Mouse (Mus musculus): ENCODE measurements at regions not wholly inside any gene's neighbourhood (a gene's known extent, or its start where the extent isn't known, plus 50 kb on each side); places are given as distances from the start of the nearest gene placed in this dataset.

GRCm38 (mm10) chr7:144993566-144993965 lies 53.8 kb upstream of the Ccnd1 start:
- no peak overlapping the region for H3K9ac ChIP-seq (ENCODE audit: control insufficient read depth, low read depth, low read length, poor library complexity, severe bottlenecking)

GRCm38 (mm10) chr7:144991760-144992159 lies 52.0 kb upstream of the Ccnd1 start:
- H3K27ac ChIP-seq (ENCODE audit: control insufficient read depth, low read depth, low read length) = no peak overlapping the region
- H3K79me2 ChIP-seq (ENCODE audit: control insufficient read depth, insufficient read depth, low read length, poor library complexity) = no peaks in the 10 kb centered on the region
- TF ChIP-seq NELFE (IDR thresholded peaks at IDR 0.05; ENCODE audit: low read depth, low read length) (no peak), MXI1 (IDR thresholded peaks at IDR 0.05; ENCODE audit: low read depth, low read length) (no peak), GATA1 (IDR thresholded peaks at IDR 0.05; ENCODE audit: low read depth, low read length) (no peak), CHD2 (IDR thresholded peaks at IDR 0.05; ENCODE audit: low read length) (no peak), CTCF (IDR thresholded peaks at IDR 0.05 in 2 of 3, conservative IDR thresholded peaks at IDR 0.05 in 1 of 3; ENCODE audit: control insufficient read depth in 1 of 3, insufficient read depth in 1 of 3, low read depth in 2 of 3, low read length in 3 of 3, poor library complexity in 1 of 3, severe bottlenecking in 1 of 3) (no peak), ELF1 (IDR thresholded peaks at IDR 0.05; ENCODE audit: low read depth, low read length) (no peak), MAZ (IDR thresholded peaks at IDR 0.05; ENCODE audit: low read depth, low read length) (no peak), MYC (IDR thresholded peaks at IDR 0.05; ENCODE audit: low read depth, low read length) (no peak), JUND (IDR thresholded peaks at IDR 0.05; ENCODE audit: low read depth, low read length) (no peak), TAL1 (IDR thresholded peaks at IDR 0.05; ENCODE audit: low read length) (no peak), MAFK (IDR thresholded peaks at IDR 0.05; ENCODE audit: borderline replicate concordance, low read depth, low read length) (no peak), MYB (IDR thresholded peaks at IDR 0.05; ENCODE audit: low read depth, low read length) (no peak), RAD21 (IDR thresholded peaks at IDR 0.05; ENCODE audit: low read depth, low read length) (no peak), ETS1 (IDR thresholded peaks at IDR 0.05; ENCODE audit: low read depth, low read length) (no peak), TCF12 (IDR thresholded peaks at IDR 0.05; ENCODE audit: low read depth, low read length) (no peak), EP300 (IDR thresholded peaks at IDR 0.05; ENCODE audit: low read depth in 1 of 2, low read length in 2 of 2) (no peak)
- H3K4me1 ChIP-seq (ENCODE audit: control insufficient read depth in 1 of 2, insufficient read depth in 2 of 2, low read length in 2 of 2) = no peaks in the 10 kb centered on the region
- no peaks in the 10 kb centered on the region for H3K36me3 ChIP-seq (ENCODE audit: control insufficient read depth in 1 of 2, insufficient read depth in 2 of 2, low read length in 2 of 2)
- no peaks in the 10 kb centered on the region for H3K27me3 ChIP-seq (ENCODE audit: control insufficient read depth in 1 of 2, insufficient read depth in 2 of 2, low read length in 2 of 2)
- H3K4me3 ChIP-seq (ENCODE audit: control insufficient read depth in 1 of 2, insufficient read depth in 1 of 2, low read depth in 2 of 2, low read length in 2 of 2) = no peak overlapping the region
- no peak overlapping the region for H3K9ac ChIP-seq (ENCODE audit: control insufficient read depth, low read depth, low read length, poor library complexity, severe bottlenecking)
- no peak for DNase-seq (ENCODE audit: low read depth, low spot score)
- H3K9me3 ChIP-seq (replicated peaks; ENCODE audit: insufficient read depth, low read length) = no peaks in the 10 kb centered on the region

More at GRCm38 (mm10) chr7:144993566-144993965, 53.8 kb upstream of the Ccnd1 start:
- no peaks in the 10 kb centered on the region for H3K4me1 ChIP-seq (ENCODE audit: control insufficient read depth in 1 of 2, insufficient read depth in 2 of 2, low read length in 2 of 2)
- H3K9me3 ChIP-seq (replicated peaks; ENCODE audit: insufficient read depth, low read length) = no peaks in the 10 kb centered on the region
- H3K79me2 ChIP-seq (ENCODE audit: control insufficient read depth, insufficient read depth, low read length, poor library complexity) = no peaks in the 10 kb centered on the region
- no peaks in the 10 kb centered on the region for H3K27me3 ChIP-seq (ENCODE audit: control insufficient read depth in 1 of 2, insufficient read depth in 2 of 2, low read length in 2 of 2)
- DNase-seq (ENCODE audit: low read depth, low spot score) = no peak
- no peak overlapping the region for H3K27ac ChIP-seq (ENCODE audit: control insufficient read depth, low read depth, low read length)
- no peak overlapping the region for H3K4me3 ChIP-seq (ENCODE audit: control insufficient read depth in 1 of 2, insufficient read depth in 1 of 2, low read depth in 2 of 2, low read length in 2 of 2)
- H3K36me3 ChIP-seq (ENCODE audit: control insufficient read depth in 1 of 2, insufficient read depth in 2 of 2, low read length in 2 of 2) = no peaks in the 10 kb centered on the region
- TF ChIP-seq NRF1 (IDR thresholded peaks at IDR 0.05; ENCODE audit: insufficient read depth, low read depth, low read length, poor library complexity, severe bottlenecking) = no peak
- TF ChIP-seq CHD2 (IDR thresholded peaks at IDR 0.05; ENCODE audit: low read length) = no peak
- TF ChIP-seq SMC3 (IDR thresholded peaks at IDR 0.05; ENCODE audit: low read depth, low read length) = no peak
- no peak for TF ChIP-seq RCOR1 (IDR thresholded peaks at IDR 0.05; ENCODE audit: low read depth, low read length)
- TF ChIP-seq EP300 (IDR thresholded peaks at IDR 0.05; ENCODE audit: low read depth in 1 of 2, low read length in 2 of 2) = no peak
- no peak for TF ChIP-seq USF1 (IDR thresholded peaks at IDR 0.05; ENCODE audit: low read depth, low read length)
- no peak for TF ChIP-seq MAFK (IDR thresholded peaks at IDR 0.05; ENCODE audit: borderline replicate concordance, low read depth, low read length)
- TF ChIP-seq TAL1 (IDR thresholded peaks at IDR 0.05; ENCODE audit: low read length) = no peak
- TF ChIP-seq ELF1 (IDR thresholded peaks at IDR 0.05; ENCODE audit: low read depth, low read length) = no peak
- no peak for TF ChIP-seq TBP (IDR thresholded peaks at IDR 0.05; ENCODE audit: low read depth, low read length)
- TF ChIP-seq CTCF (IDR thresholded peaks at IDR 0.05 in 2 of 3, conservative IDR thresholded peaks at IDR 0.05 in 1 of 3; ENCODE audit: control insufficient read depth in 1 of 3, insufficient read depth in 1 of 3, low read depth in 2 of 3, low read length in 3 of 3, poor library complexity in 1 of 3, severe bottlenecking in 1 of 3) = no peak
- TF ChIP-seq MAX (IDR thresholded peaks at IDR 0.05; ENCODE audit: low read length) = no peak
- no peak for TF ChIP-seq SIN3A (IDR thresholded peaks at IDR 0.05; ENCODE audit: low read length)
- TF ChIP-seq POLR2A (IDR thresholded peaks at IDR 0.05; ENCODE audit: control insufficient read depth in 1 of 2, insufficient read depth in 1 of 2, low read depth in 1 of 2, low read length in 2 of 2, poor library complexity in 1 of 2) = no peak
- no peak for TF ChIP-seq JUND (IDR thresholded peaks at IDR 0.05; ENCODE audit: low read depth, low read length)
- no peak for TF ChIP-seq MAZ (IDR thresholded peaks at IDR 0.05; ENCODE audit: low read depth, low read length)
- TF ChIP-seq BHLHE40 (IDR thresholded peaks at IDR 0.05; ENCODE audit: borderline replicate concordance, low read depth, low read length) = no peak
- TF ChIP-seq MYC (IDR thresholded peaks at IDR 0.05; ENCODE audit: low read depth, low read length) = no peak
- TF ChIP-seq NELFE (IDR thresholded peaks at IDR 0.05; ENCODE audit: low read depth, low read length) = no peak
